Mouse (Mus musculus) liver, embryonic 13.5 days (tissue): ENCODE data around the gene Sema3g. TPM values are rescaled to one million over a fixed set of nuclear protein-coding genes. Genes with fewer than 3 reads are reported as not detected.

Experiments
- ATAC-seq: fragments of 200-750 bp; cut with Nextera tagmentation; 2 replicates; pipeline ENCODE4 v1.8.0; 2017; ENCODE audit warnings: low read depth, mild to moderate bottlenecking, moderate number of reproducible peaks, moderate library complexity
- DNase-seq: peaks from one replicate; pipeline ENCODE4 v3.0.0; 2022
- H3K27ac ChIP-seq: fragments of 300-500 bp; sonication (generic); 2 replicates; pipeline ENCODE4 v1.5.1; 2015; ENCODE audit warnings: moderate library complexity, mild to moderate bottlenecking, inconsistent platforms
- H3K27me3 ChIP-seq: fragments of 300-500 bp; sonication (generic); 2 replicates; pipeline ENCODE4 v1.6.1; 2015; ENCODE audit warnings: mild to moderate bottlenecking, inconsistent platforms
- H3K36me3 ChIP-seq: fragments of 300-500 bp; sonication (generic); 2 replicates; pipeline ENCODE4 v1.6.1; 2015; ENCODE audit warnings: mild to moderate bottlenecking, inconsistent platforms
- H3K4me1 ChIP-seq: fragments of 300-500 bp; sonication (generic); replicated peaks from 2 replicates; pipeline ENCODE4 v1.6.1; 2015; ENCODE audit warnings: inconsistent platforms
- H3K4me2 ChIP-seq: fragments of 300-500 bp; sonication (generic); 2 replicates; pipeline ENCODE4 v1.6.1; 2015; ENCODE audit warnings: inconsistent platforms, mild to moderate bottlenecking, moderate library complexity
- H3K4me3 ChIP-seq: fragments of 300-500 bp; sonication (generic); replicated peaks from 2 replicates; pipeline ENCODE4 v1.5.1; 2015; ENCODE audit warnings: mild to moderate bottlenecking, inconsistent platforms
- H3K9ac ChIP-seq: fragments of 300-500 bp; sonication (generic); 2 replicates; pipeline ENCODE4 v1.6.1; 2015; ENCODE audit warnings: mild to moderate bottlenecking, inconsistent platforms
- H3K9me3 ChIP-seq: fragments of 300-500 bp; sonication (generic); replicated peaks from 2 replicates; pipeline ENCODE4 v1.6.1; 2016; ENCODE audit warnings: inconsistent platforms
- WGBS: fragments of 180-500 bp; shearing (Covaris S2); methylation state at CpG from one replicate; pipeline ENCODE4 v1.1.7; 2015; ENCODE audit not compliant: insufficient replicate concordance; 5-methylcytosine and 5-hydroxymethylcytosine counted together
- polyA plus RNA-seq: library from polyadenylated mRNA; unstranded; fragments of >200 nt; fragmentation: Nextera tagmentation; extraction: Ambion mirVana; gene quantifications from 2 replicates; pipeline ENCODE4 v1.2.1, GENCODE M21; 2015

Gene Sema3g
- polyA plus RNA-seq, 1 experiment from 2014 or later: 0.02 TPM

- Histone ChIP-seq H3K9ac (peak overlapping the region; percentile 97), H3K36me3 (peaks cover 46% of the 10 kb centered on the region), H3K4me2 (peak overlapping the region; percentile 91), H3K27ac (peak overlapping the region; percentile 85), H3K4me1 (peaks cover 32% of the 10 kb centered on the region), H3K4me3 (peak overlapping the region; percentile 100), H3K9me3 (no peaks in the 10 kb centered on the region), H3K27me3 (no peaks in the 10 kb centered on the region)
- ATAC-seq (no peak), DNase-seq (no peak)
- WGBS: 76% methylated on average over 5 of the region's 5 CpGs
These were observed 34.4 kb downstream of the Sema3g start for GRCm38 (mm10) chr14:31252091-31252490.

- no peaks in the 10 kb centered on the region for H3K27me3 ChIP-seq
- DNase-seq (no peak), ATAC-seq (no peak)
- no peak overlapping the region for H3K4me3 ChIP-seq
- peaks cover 45% of the 10 kb centered on the region for H3K4me1 ChIP-seq
- H3K36me3 ChIP-seq: peaks cover 80% of the 10 kb centered on the region
- H3K9me3 ChIP-seq: no peaks in the 10 kb centered on the region
- 91% methylated on average over 14 of the region's 14 CpGs for WGBS
- H3K27ac ChIP-seq: peak overlapping the region; percentile 98
- peak overlapping the region; percentile 62 for H3K9ac ChIP-seq
- H3K4me2 ChIP-seq: no peak overlapping the region
These were observed 40.9 kb downstream of the Sema3g start for GRCm38 (mm10) chr14:31258476-31259050.

- H3K4me2 ChIP-seq: peak overlapping the region; percentile 64
- peak overlapping the region; percentile 29 for H3K4me3 ChIP-seq
- peak overlapping the region; percentile 67 for H3K9ac ChIP-seq
- DNase-seq (peak; percentile 74), ATAC-seq (peak; percentile 96)
- 27% methylated on average over 4 of the region's 4 CpGs for WGBS
- peaks cover 62% of the 10 kb centered on the region for H3K36me3 ChIP-seq
- no peaks in the 10 kb centered on the region for H3K27me3 ChIP-seq
- peak overlapping the region; percentile 98 for H3K27ac ChIP-seq
- H3K4me1 ChIP-seq: peaks cover 45% of the 10 kb centered on the region
- no peaks in the 10 kb centered on the region for H3K9me3 ChIP-seq
These were observed 42.7 kb downstream of the Sema3g start for GRCm38 (mm10) chr14:31260374-31260773.

GRCm38 (mm10) chr14:31260932-31261331 is 43.3 kb downstream of the Sema3g start:
- Histone ChIP-seq H3K4me2 (peak overlapping the region; percentile 64), H3K27me3 (no peaks in the 10 kb centered on the region), H3K36me3 (peaks cover 56% of the 10 kb centered on the region), H3K9ac (peak overlapping the region; percentile 67), H3K4me1 (peaks cover 45% of the 10 kb centered on the region), H3K4me3 (peak overlapping the region; percentile 29), H3K9me3 (no peaks in the 10 kb centered on the region), H3K27ac (peak overlapping the region; percentile 98)
- ATAC-seq: peak; percentile 70
- WGBS: 52% methylated on average over 9 of the region's 9 CpGs
- DNase-seq: peak; percentile 55

- no peak overlapping the region for H3K27ac ChIP-seq
- DNase-seq (no peak), ATAC-seq (no peak)
- no peaks in the 10 kb centered on the region for H3K9me3 ChIP-seq
- no peaks in the 10 kb centered on the region; the same call in 1 of the 2 replicates for H3K36me3 ChIP-seq
- peaks cover 13% of the 10 kb centered on the region for H3K4me1 ChIP-seq
- no peak overlapping the region for H3K4me2 ChIP-seq
- peaks cover 21% of the 10 kb centered on the region for H3K27me3 ChIP-seq
- no peak overlapping the region for H3K4me3 ChIP-seq
- 82% methylated on average over 11 of the region's 11 CpGs for WGBS
- no peak overlapping the region for H3K9ac ChIP-seq
These were observed 50.0 kb downstream of the Sema3g start for GRCm38 (mm10) chr14:31267649-31268048.

- Histone ChIP-seq H3K9ac (no peak overlapping the region), H3K9me3 (no peaks in the 10 kb centered on the region), H3K4me2 (no peak overlapping the region), H3K4me1 (peaks cover 13% of the 10 kb centered on the region), H3K27ac (no peak overlapping the region), H3K36me3 (no peaks in the 10 kb centered on the region), H3K27me3 (peaks cover 21% of the 10 kb centered on the region), H3K4me3 (no peak overlapping the region)
- 64% methylated on average over 9 of the region's 9 CpGs for WGBS
- DNase-seq: no peak
- no peak for ATAC-seq
These were observed 50.8 kb downstream of the Sema3g start for GRCm38 (mm10) chr14:31268301-31269001.

GRCm38 (mm10) chr14:31269456-31270100 is 51.9 kb downstream of the Sema3g start:
- 19% methylated on average over 28 of the region's 28 CpGs for WGBS
- ATAC-seq: peak; percentile 66

GRCm38 (mm10) chr14:31271121-31271520 is 53.5 kb downstream of the Sema3g start:
- H3K9me3 ChIP-seq: no peaks in the 10 kb centered on the region
- H3K4me3 ChIP-seq: no peak overlapping the region
- no peak overlapping the region for H3K27ac ChIP-seq
- ATAC-seq: no peak
- no peak for DNase-seq
- H3K4me2 ChIP-seq: no peak overlapping the region
- H3K36me3 ChIP-seq: no peaks in the 10 kb centered on the region
- no peak overlapping the region for H3K9ac ChIP-seq
- H3K4me1 ChIP-seq: peaks cover 13% of the 10 kb centered on the region
- 68% methylated on average over 6 of the region's 6 CpGs for WGBS
- H3K27me3 ChIP-seq: peaks cover 21% of the 10 kb centered on the region

More at GRCm38 (mm10) chr14:31269456-31270100, 51.9 kb downstream of the Sema3g start:
- Histone ChIP-seq H3K27ac (no peak overlapping the region), H3K27me3 (peaks cover 21% of the 10 kb centered on the region), H3K9me3 (no peaks in the 10 kb centered on the region), H3K4me3 (peak overlapping the region; percentile 43), H3K36me3 (no peaks in the 10 kb centered on the region), H3K4me1 (peaks cover 13% of the 10 kb centered on the region), H3K4me2 (peak overlapping the region; percentile 62), H3K9ac (peak overlapping the region; percentile 39)
- peak; percentile 36 for DNase-seq

GRCm38 (mm10) chr14:31272164-31272563 is 54.5 kb downstream of the Sema3g start:
- WGBS: 18% methylated on average over 7 of the region's 7 CpGs
- no peak overlapping the region for H3K27ac ChIP-seq

More at GRCm38 (mm10) chr14:31272164-31272563, 54.5 kb downstream of the Sema3g start:
- H3K9me3 ChIP-seq: no peaks in the 10 kb centered on the region
- H3K9ac ChIP-seq: no peak overlapping the region
- H3K4me1 ChIP-seq: peaks cover 13% of the 10 kb centered on the region
- no peak overlapping the region for H3K4me2 ChIP-seq
- H3K4me3 ChIP-seq: no peak overlapping the region
- no peak for ATAC-seq
- no peaks in the 10 kb centered on the region for H3K36me3 ChIP-seq
- H3K27me3 ChIP-seq: peaks cover 21% of the 10 kb centered on the region
- DNase-seq: peak; percentile 54
